Mouse (Mus musculus) CH12.LX (cell line): ENCODE data around the gene Smndc1. TPM values are rescaled to one million over a fixed set of nuclear protein-coding genes. Genes with fewer than 3 reads are reported as not detected.
A peak's percentile ranks its signal among the peaks of the same experiment; 100 is the strongest.

ENCODE experiments used
- DNase-seq: peaks from one replicate; pipeline ENCODE4 v3.0.0-alpha.2; 2013; ENCODE audit errors: extremely low read depth
- H3K27ac ChIP-seq: 2 replicates; pipeline ENCODE4 v1.5.1; 2012; ENCODE audit warnings: low read depth, mild to moderate bottlenecking, control low read depth, moderate library complexity; ENCODE audit not compliant: insufficient read depth
- H3K27me3 ChIP-seq: replicated peaks from 2 replicates; pipeline ENCODE3; 2012; ENCODE audit warnings: inconsistent platforms
- H3K36me3 ChIP-seq, 2 experiments: replicated peaks in 1 of 2; 2 replicates each; pipeline versions ENCODE3 to v1.6.1; 2012; ENCODE audit warnings: inconsistent platforms in 1 of 2, low read length in 1 of 2, mild to moderate bottlenecking in 1 of 2, mixed read lengths in 1 of 2, moderate library complexity in 1 of 2; ENCODE audit not compliant: control insufficient read depth in 1 of 2, insufficient read depth in 1 of 2
- H3K4me1 ChIP-seq, 2 experiments: 2 replicates each; pipeline ENCODE4 v1.6.1; 2012; ENCODE audit warnings: inconsistent platforms in 1 of 2, moderate library complexity in 1 of 2; ENCODE audit not compliant: insufficient read depth in 2 of 2, control insufficient read depth in 1 of 2
- H3K4me2 ChIP-seq: 2 replicates; pipeline ENCODE4 v1.6.1; 2012; ENCODE audit warnings: low read depth, mild to moderate bottlenecking, control low read depth; ENCODE audit not compliant: poor library complexity, insufficient read depth, severe bottlenecking
- H3K4me3 ChIP-seq, 3 experiments: fragments of 150-350 bp in 1 of 3; sonication (generic) in 1 of 3; replicated peaks in 1 of 3; 2 replicates each; pipeline versions ENCODE3 to v1.5.1; 2011 to 2012; ENCODE audit warnings: low read depth in 2 of 3, low read length in 2 of 3, mild to moderate bottlenecking in 2 of 3, moderate library complexity in 2 of 3, control low read depth in 1 of 3, improper control_type of control experiment in 1 of 3, inconsistent platforms in 1 of 3, mixed read lengths in 1 of 3; ENCODE audit not compliant: poor library complexity in 1 of 3
- H3K79me2 ChIP-seq: replicated peaks from 2 replicates; pipeline ENCODE4 v1.6.1; 2012; ENCODE audit warnings: mild to moderate bottlenecking, moderate library complexity; ENCODE audit not compliant: control insufficient read depth, poor library complexity, insufficient read depth, severe bottlenecking; ENCODE audit errors: extremely low read depth
- H3K9ac ChIP-seq: 2 replicates; pipeline ENCODE4 v1.6.1; 2012; ENCODE audit warnings: low read depth, mild to moderate bottlenecking, control low read depth, moderate library complexity; ENCODE audit not compliant: insufficient read depth
- H3K9me3 ChIP-seq: replicated peaks from 2 replicates; pipeline ENCODE3; 2012; ENCODE audit warnings: low read length, inconsistent platforms, mixed read lengths
- BHLHE40 ChIP-seq: IDR thresholded peaks from 2 replicates; pipeline ENCODE4 v1.6.1; 2011; ENCODE audit warnings: mild to moderate bottlenecking, low read depth, low read length, improper control_type of control experiment
- CHD2 ChIP-seq: IDR thresholded peaks from 2 replicates; pipeline ENCODE4 v1.6.1; 2011; ENCODE audit warnings: low read length, improper control_type of control experiment
- CTCF ChIP-seq, 2 experiments: IDR thresholded peaks in 1 of 2; conservative IDR thresholded peaks in 1 of 2; 2 replicates each; pipeline ENCODE4 v1.5.1; 2011 to 2012; ENCODE audit warnings: low read depth in 2 of 2, low read length in 2 of 2, improper control_type of control experiment in 1 of 2, inconsistent platforms in 1 of 2, mild to moderate bottlenecking in 1 of 2, moderate library complexity in 1 of 2
- E2F4 ChIP-seq: IDR thresholded peaks from 2 replicates; pipeline ENCODE4 v1.6.1; 2011; ENCODE audit warnings: low read depth, low read length, improper control_type of control experiment; ENCODE audit not compliant: insufficient replicate concordance
- ELF1 ChIP-seq: IDR thresholded peaks from 2 replicates; pipeline ENCODE4 v1.6.1; 2014; ENCODE audit warnings: low read depth, mild to moderate bottlenecking, inconsistent platforms, low read length, improper control_type of control experiment
- ETS1 ChIP-seq: conservative IDR thresholded peaks from 2 replicates; pipeline ENCODE4 v1.6.1; 2012; ENCODE audit warnings: low read depth, mild to moderate bottlenecking, inconsistent platforms, low read length, improper control_type of control experiment, moderate library complexity
- GABPA ChIP-seq: IDR thresholded peaks from 2 replicates; pipeline ENCODE4 v1.6.1; 2012; ENCODE audit warnings: low read depth, low read length, improper control_type of control experiment, inconsistent platforms; ENCODE audit not compliant: insufficient replicate concordance
- IRF4 ChIP-seq: IDR thresholded peaks from 2 replicates; pipeline ENCODE4 v1.6.1; 2014; ENCODE audit warnings: low read depth, mild to moderate bottlenecking, inconsistent platforms, low read length, improper control_type of control experiment
- KAT2A ChIP-seq: IDR thresholded peaks from 2 replicates; pipeline ENCODE4 v1.6.1; 2012; ENCODE audit warnings: low read length, improper control_type of control experiment, inconsistent platforms; ENCODE audit not compliant: insufficient replicate concordance
- MAX ChIP-seq: IDR thresholded peaks from 2 replicates; pipeline ENCODE4 v1.6.1; 2011; ENCODE audit warnings: low read length, improper control_type of control experiment
- MAZ ChIP-seq: IDR thresholded peaks from 2 replicates; pipeline ENCODE4 v1.6.1; 2012; ENCODE audit warnings: low read depth, mild to moderate bottlenecking, inconsistent platforms, low read length, improper control_type of control experiment, moderate library complexity
- MEF2A ChIP-seq: IDR thresholded peaks from 2 replicates; pipeline ENCODE4 v1.6.1; 2014; ENCODE audit warnings: low read depth, mild to moderate bottlenecking, inconsistent platforms, low read length, improper control_type of control experiment, borderline replicate concordance
- MXI1 ChIP-seq: IDR thresholded peaks from 2 replicates; pipeline ENCODE4 v1.6.1; 2011; ENCODE audit warnings: mild to moderate bottlenecking, low read depth, low read length, improper control_type of control experiment
- MYC ChIP-seq: IDR thresholded peaks from 2 replicates; pipeline ENCODE4 v1.6.1; 2011; ENCODE audit warnings: low read depth, mild to moderate bottlenecking, improper control_type of control experiment, low read length
- PAX5 ChIP-seq: IDR thresholded peaks from 2 replicates; pipeline ENCODE4 v1.6.1; 2012; ENCODE audit warnings: low read length, inconsistent platforms, mixed read lengths
- POLR2AphosphoS2 ChIP-seq: IDR thresholded peaks from 2 replicates; pipeline ENCODE4 v1.6.1; 2011; ENCODE audit warnings: low read depth, low read length, improper control_type of control experiment
- RAD21 ChIP-seq: IDR thresholded peaks from 2 replicates; pipeline ENCODE4 v1.6.1; 2011; ENCODE audit warnings: low read depth, mild to moderate bottlenecking, low read length, improper control_type of control experiment, moderate library complexity
- SMC3 ChIP-seq: IDR thresholded peaks from 2 replicates; pipeline ENCODE4 v1.6.1; 2011; ENCODE audit warnings: low read depth, low read length, improper control_type of control experiment
- UBTF ChIP-seq: IDR thresholded peaks from 2 replicates; pipeline ENCODE4 v1.6.1; 2012; ENCODE audit warnings: low read depth, mild to moderate bottlenecking, inconsistent platforms, low read length, improper control_type of control experiment, moderate library complexity
- USF2 ChIP-seq: conservative IDR thresholded peaks from 2 replicates; pipeline ENCODE4 v1.6.1; 2011; ENCODE audit warnings: low read depth, low read length, improper control_type of control experiment
- ZC3H11A ChIP-seq: IDR thresholded peaks from 2 replicates; pipeline ENCODE4 v1.6.1; 2012; ENCODE audit warnings: low read depth, mild to moderate bottlenecking, inconsistent platforms, low read length, improper control_type of control experiment
- ZKSCAN1 ChIP-seq: IDR thresholded peaks from 2 replicates; pipeline ENCODE4 v1.6.1; 2012; ENCODE audit warnings: low read depth, inconsistent platforms, low read length, improper control_type of control experiment, borderline replicate concordance
- dilution Hi-C: fragments of 300-500 bp; cut with MboI; formaldehyde crosslinking; loops from 2 replicates; pipeline ENCODE4 v1.14.3; 2020; ENCODE audit warnings: low sequenced_read_pairs; ENCODE audit not compliant: extremely low pct_unique_long_range_greater_than_20kb, extremely low pct_ligation_motif_present
- in situ Hi-C: fragments of 300-500 bp; cut with MboI; formaldehyde crosslinking; loops from 3 replicates; pipeline ENCODE4 v1.14.3; 2019; ENCODE audit warnings: low sequenced_read_pairs, low pct_ligation_motif_present, low pct_unique_long_range_greater_than_20kb, mixed read lengths
- polyA plus RNA-seq: library from polyadenylated mRNA; unstranded; fragments of >175 nt; gene quantifications from 2 replicates; pipeline ENCODE4 v1.2.1, GENCODE M21; 2012; ENCODE audit warnings: low read depth; ENCODE audit not compliant: insufficient read length
- total RNA-seq, 2 experiments: library from RNA; depleted of rRNA; stranded (reverse); fragments of 300-350 nt in 1 of 2; fragments of >200 nt in 1 of 2; gene quantifications; 2 replicates each; pipeline ENCODE4 v1.2.3; 2012 to 2014

Gene Smndc1
- total and polyA plus RNA-seq, 3 experiments = 20.5 to 96.6 (median 41.3) TPM

- TF ChIP-seq MXI1 (0 out of 2 replicates have a peak, but pooled peaks have one; percentile 33), MAZ (0 out of 2 replicates have a peak, but pooled peaks have one; percentile 48), CHD2 (no peak; the same call in 1 of the 2 replicates)
Observed at GRCm38 (mm10) chr19:53433949-53434689, 43.7 kb upstream of the Smndc1 start (continued).

DNA sequence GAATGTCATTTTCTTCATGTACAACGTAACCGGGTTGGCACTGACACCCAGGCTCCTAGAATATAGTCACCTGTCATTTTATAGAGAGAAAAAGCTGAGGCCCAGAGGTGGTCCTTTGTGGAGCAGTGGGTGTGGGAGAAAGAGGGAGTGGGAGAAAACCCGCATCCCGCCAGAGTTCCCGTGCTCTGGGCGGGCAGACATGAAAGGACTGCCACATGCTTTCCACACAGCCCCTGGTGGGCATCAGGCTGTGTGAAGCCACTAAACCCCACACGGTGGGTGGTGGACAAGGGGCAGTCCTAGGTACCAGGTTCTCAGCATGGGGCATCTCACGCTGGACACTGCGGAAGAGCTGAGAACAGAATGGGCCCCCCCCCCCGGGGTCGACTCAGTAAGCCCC lies 40.6 kb upstream of the Smndc1 start:
- Histone ChIP-seq H3K4me2 (no peak overlapping the region), H3K9me3 (peaks cover 6% of the 10 kb centered on the region), H3K27ac (no peak overlapping the region), H3K9ac (no peak overlapping the region), H3K36me3 (peaks cover 0 to 9% of the 10 kb centered on the region in 2 experiments), H3K4me3 (no peak overlapping the region), H3K27me3 (no peaks in the 10 kb centered on the region), H3K4me1 (peaks cover 45 to 94% of the 10 kb centered on the region in 2 experiments), H3K79me2 (no peaks in the 10 kb centered on the region)
- in situ Hi-C loops = no loop called here
- no peak for DNase-seq
- TF ChIP-seq MYC = no peak
- no peak for TF ChIP-seq MAX
- TF ChIP-seq SMC3 = no peak
- TF ChIP-seq USF2 = no peak
- TF ChIP-seq CTCF (conservative IDR thresholded peaks at IDR 0.05 in 1 of 2, IDR thresholded peaks at IDR 0.05 in 1 of 2; ENCODE audit: low read depth in 2 of 2, low read length in 2 of 2) = no peak
- no peak for TF ChIP-seq UBTF
- no peak for TF ChIP-seq ETS1
- dilution Hi-C loops = no loop called here

GRCm38 (mm10) chr19:53430356-53430755 lies 40.0 kb upstream of the Smndc1 start:
- Histone ChIP-seq H3K27ac (no peak overlapping the region), H3K9ac (no peak overlapping the region), H3K79me2 (no peaks in the 10 kb centered on the region), H3K4me1 (peaks cover 50 to 95% of the 10 kb centered on the region in 2 experiments), H3K27me3 (no peaks in the 10 kb centered on the region), H3K4me2 (no peak overlapping the region), H3K4me3 (no peak overlapping the region), H3K9me3 (peaks cover under 1% of the 10 kb centered on the region), H3K36me3 (peaks cover 0 to 11% of the 10 kb centered on the region in 2 experiments)
- in situ Hi-C loops (no loop called here), dilution Hi-C loops (no loop called here)
- DNase-seq = no peak
- no peak for TF ChIP-seq GABPA
- TF ChIP-seq E2F4 = no peak
- TF ChIP-seq RAD21 = no peak
- TF ChIP-seq PAX5 = no peak
- no peak for TF ChIP-seq ELF1
- TF ChIP-seq BHLHE40 = no peak
- no peak for TF ChIP-seq ZKSCAN1
- TF ChIP-seq IRF4 = no peak
- no peak for TF ChIP-seq ZC3H11A
- TF ChIP-seq POLR2AphosphoS2 = no peak
- no peak for TF ChIP-seq KAT2A
- no peak for TF ChIP-seq ETS1
- TF ChIP-seq MEF2A = no peak
